Mouse (Mus musculus) C2C12 (cell line): ENCODE results near the gene Helz.

Source experiments
- CTCF ChIP-seq: IDR thresholded peaks from one replicate; pipeline ENCODE4 v1.5.1; 2011; ENCODE audit not compliant: control insufficient read depth, insufficient read depth, insufficient read length
- MYOG ChIP-seq: IDR thresholded peaks from one replicate; pipeline ENCODE4 v1.6.1; 2011; ENCODE audit not compliant: control insufficient read depth, insufficient read length; ENCODE audit errors: extremely low read depth
- USF1 ChIP-seq: IDR thresholded peaks from one replicate; pipeline ENCODE4 v1.6.1; 2011; ENCODE audit warnings: low read depth, mild to moderate bottlenecking, control low read depth, moderate library complexity

DNA sequence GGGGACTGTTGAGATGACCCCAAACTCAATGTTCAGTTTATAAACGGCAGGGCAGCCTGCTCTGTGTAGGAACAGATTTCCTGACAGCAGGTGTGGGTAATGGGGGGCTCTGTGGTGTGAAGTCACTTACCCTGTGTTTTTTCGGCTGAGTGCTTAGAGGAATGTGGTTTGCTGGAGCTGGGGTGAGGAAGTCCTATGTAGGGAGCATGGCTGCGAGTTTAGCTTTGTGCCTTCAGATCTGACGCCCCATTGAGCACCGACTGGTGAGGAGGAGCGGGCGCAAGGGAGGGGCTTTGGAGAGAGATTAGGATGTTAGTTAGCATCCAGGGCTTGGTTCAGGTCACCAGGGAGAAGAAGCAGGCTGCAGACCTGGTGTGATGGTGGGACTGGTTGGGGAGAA, 28.5 kb downstream of the Helz start:
- TF ChIP-seq CTCF (no peak), MYOG (no peak), USF1 (no peak)
